Mouse (Mus musculus) embryo, embryonic 11.5 days (tissue): ENCODE measurements around the gene Krtap2-4.
"Not testable (repeated sequence)": the region's sequence is repeated elsewhere in the genome, so short reads cannot be mapped to it uniquely, and the experiment has no call there.

Experiments used
- DNase-seq: peaks from one replicate; pipeline ENCODE4 v3.0.0-alpha.2; 2012; ENCODE audit warnings: low read depth, low spot score

The Krtap2-4 gene

GRCm38 (mm10) chr11:99614796-99615363 lies at the start of gene Krtap2-4:
Gene Krtap2-4 (minus strand): TSS chr11:99614846.
- DNase-seq = no peak

DNA sequence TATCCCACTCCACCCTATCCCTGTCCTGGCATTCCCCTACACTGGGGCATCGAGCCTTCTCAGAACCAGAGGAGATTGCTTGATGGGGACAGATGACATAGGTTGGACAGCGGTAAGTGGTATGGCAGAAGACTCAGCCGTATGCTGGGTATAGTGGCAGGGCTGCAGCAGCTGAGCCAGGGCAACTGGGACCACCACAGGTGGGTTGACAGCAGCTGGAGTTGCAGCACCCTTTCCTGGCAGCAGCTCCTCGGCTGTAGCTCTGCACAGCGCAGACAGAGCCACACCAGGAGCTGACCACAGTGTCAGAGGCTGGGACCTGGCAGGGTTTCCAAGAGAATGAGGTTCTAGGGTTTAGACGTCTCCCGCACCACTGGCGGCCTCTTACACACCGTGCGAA lies 48.2 kb upstream of the Krtap2-4 start:
- no peak for DNase-seq

GRCm38 (mm10) chr11:99659256-99659655 lies 44.6 kb upstream of the Krtap2-4 start:
- DNase-seq = no peak

- DNase-seq = not testable (repeated sequence)
Measured at GRCm38 (mm10) chr11:99658467-99659010, 43.9 kb upstream of the Krtap2-4 start, which contains the start of gene Gm11563. Gene Gm11563 (minus strand): TSS chr11:99658960.

DNA sequence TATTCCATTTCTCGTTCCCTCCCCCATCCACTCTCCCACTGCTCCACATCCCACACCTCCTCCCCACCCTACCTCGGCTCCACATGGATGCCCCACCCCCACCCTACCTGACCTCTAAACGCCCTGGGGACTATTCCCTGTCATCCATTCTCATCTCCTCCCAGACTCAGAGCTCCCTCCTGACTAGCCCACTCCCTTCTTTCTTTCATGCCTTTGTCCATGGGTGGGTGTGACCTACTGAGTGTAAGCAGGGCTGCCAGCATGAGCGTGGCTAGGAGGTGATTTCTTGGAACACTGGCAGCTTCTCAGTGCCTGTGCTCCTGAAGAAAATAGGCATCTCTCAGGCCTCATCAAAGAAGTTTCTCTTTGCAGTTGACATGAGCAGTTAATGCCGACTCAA lies 42.4 kb upstream of the Krtap2-4 start:
- no peak for DNase-seq

GRCm38 (mm10) chr11:99650136-99650535 lies 35.5 kb upstream of the Krtap2-4 start, which contains the start of gene Gm11555:
Gene Gm11555 (minus strand): TSS chr11:99650236.
- no peak for DNase-seq

- DNase-seq = no peak
Measured at GRCm38 (mm10) chr11:99646444-99646843, 31.8 kb upstream of the Krtap2-4 start.

- DNase-seq = no peak
Measured at GRCm38 (mm10) chr11:99644351-99644750, 29.7 kb upstream of the Krtap2-4 start.

DNA sequence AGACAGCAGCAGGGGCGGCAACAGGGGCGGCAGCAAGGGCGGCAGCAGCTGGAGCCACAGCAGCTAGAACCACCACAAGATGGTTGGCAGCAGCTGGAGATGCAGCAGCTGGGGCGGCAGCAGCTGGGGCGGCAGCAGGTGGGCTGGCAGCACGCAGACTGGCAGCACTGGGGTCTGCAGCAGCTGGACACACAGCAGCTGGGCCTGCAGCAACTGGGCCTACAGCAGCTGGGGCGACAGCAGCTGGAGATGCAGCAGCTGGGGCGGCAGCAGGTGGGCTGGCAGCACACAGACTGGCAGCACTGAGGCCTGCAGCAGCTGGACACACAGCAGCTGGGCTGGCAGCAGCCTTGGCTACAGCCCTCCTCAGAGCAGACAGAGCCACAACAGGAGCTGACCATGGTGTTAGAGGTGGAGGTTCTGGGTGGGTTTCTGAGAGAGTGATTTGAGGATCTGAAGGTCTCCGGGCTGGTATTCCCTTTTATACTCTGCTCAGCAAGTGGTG lies 29.0 kb upstream of the Krtap2-4 start, which contains the start of gene Krtap4-7:
Gene Krtap4-7, minus strand, starts transcription at position 455 of the 505 bp plus-strand sequence.
- not testable (repeated sequence) for DNase-seq

DNA sequence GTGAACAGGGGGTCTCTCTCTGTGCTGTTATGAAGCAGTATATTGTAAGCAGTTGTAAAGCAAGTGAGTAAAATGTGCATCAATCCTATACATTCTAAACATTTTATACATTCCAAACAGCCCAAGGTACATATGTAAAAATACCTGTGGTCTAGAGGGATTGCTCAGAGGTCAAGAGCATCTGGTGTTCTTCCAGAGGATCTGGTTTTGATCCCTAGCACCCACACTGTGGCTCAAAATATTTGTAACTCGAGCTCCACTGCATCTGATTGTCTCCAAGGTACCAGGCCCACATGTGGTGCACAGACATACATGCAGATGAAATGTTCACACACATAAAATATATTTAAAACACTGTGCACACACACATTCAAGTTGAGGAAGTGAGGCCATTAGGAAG lies 26.3 kb upstream of the Krtap2-4 start:
- no peak for DNase-seq

DNA sequence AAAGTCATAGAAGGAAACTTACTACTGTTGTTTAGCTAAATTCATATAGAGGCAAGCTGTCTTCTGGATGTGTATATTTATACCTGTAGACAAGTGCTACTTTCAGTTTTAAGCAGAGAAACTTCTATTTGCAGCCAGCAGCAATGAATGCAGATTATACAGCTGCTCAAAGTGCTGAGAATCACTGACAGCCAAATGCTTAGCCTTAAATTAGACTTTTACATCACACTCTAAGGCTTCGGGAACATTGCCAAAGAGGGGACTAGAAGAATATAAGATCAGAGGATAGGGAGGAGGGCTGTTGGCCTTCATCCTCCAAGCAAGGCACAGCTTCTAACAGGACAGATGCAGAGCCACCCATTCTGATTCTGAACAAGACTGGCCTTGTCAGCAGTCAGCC lies 22.4 kb upstream of the Krtap2-4 start:
- DNase-seq = no peak

GRCm38 (mm10) chr11:99634653-99635134 lies 20.0 kb upstream of the Krtap2-4 start, which contains the start of gene Krtap4-2:
Gene Krtap4-2 (minus strand): TSS chr11:99635084.
- no peak for DNase-seq

DNA sequence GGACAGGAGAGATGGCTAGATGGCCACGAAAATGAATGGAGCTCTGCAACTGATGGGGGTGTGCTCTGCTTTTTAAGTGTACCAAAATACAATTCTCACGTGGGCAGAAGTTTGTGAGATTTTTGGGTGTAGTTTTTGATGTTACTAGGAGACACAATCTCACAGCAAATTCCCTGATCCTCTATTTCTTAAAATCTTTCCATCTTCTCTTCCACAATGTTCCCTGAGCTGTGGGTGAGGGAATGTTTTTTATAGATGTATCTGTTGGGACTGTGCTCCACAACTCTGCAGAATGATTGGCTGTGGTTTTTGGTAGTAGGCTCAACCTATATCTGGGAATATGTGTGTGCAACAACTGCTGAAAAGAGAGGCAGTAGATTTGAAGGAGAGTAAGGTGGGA lies 18.6 kb upstream of the Krtap2-4 start:
- no peak for DNase-seq

- DNase-seq = no peak
Measured at GRCm38 (mm10) chr11:99630890-99631289, 16.2 kb upstream of the Krtap2-4 start.

DNA sequence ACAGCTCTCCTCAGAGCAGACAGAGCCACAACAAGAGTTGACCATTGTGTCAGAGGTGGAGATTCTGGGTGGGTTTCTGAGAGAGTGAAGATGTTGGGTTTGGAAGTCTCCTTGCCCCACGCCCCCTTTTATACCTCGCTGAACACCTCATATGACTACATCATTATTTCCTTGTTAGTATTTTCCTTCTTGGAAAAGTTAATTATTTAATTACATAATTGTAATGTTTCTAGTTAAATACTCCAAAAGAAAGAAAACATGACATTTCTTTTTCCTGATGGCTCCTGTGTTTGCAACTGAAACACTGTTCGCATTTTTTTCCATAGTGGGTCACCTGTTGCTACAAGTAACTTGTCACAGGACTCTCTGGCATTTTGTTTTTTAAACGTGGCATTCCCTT lies 13.5 kb upstream of the Krtap2-4 start, which contains the start of gene Krtap4-1:
Gene Krtap4-1, minus strand, starts transcription at position 101 of the 400 bp plus-strand sequence.
- DNase-seq = no peak

- no peak for DNase-seq
Measured at GRCm38 (mm10) chr11:99620335-99620734, 5.7 kb upstream of the Krtap2-4 start, which contains the start of gene Gm11562. Gene Gm11562 (minus strand): TSS chr11:99620435.

GRCm38 (mm10) chr11:99610089-99610488 lies 4.6 kb downstream of the Krtap2-4 start, which contains the start of gene Gm11937:
Gene Gm11937 (minus strand): TSS chr11:99610189.
- not testable (repeated sequence) for DNase-seq

DNA sequence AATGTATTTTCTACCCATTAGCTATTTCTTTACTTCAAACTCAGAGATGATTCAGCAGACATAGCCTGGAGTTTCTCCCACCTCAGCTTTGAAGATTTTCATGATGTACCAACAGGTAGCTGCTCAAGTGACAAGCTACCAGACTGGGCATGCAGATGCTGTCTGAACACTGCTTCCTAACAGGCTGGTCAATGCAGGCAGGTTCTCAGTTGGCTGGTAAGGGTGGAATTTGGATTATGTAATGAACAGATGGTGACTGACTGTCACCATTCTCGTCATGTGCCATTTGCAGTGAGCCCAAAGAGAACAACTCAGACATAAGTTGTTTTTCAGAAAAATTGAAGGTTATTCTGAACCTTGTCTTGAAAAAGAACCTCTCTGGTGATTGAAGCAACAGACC lies 5.5 kb downstream of the Krtap2-4 start:
- no peak for DNase-seq

DNA sequence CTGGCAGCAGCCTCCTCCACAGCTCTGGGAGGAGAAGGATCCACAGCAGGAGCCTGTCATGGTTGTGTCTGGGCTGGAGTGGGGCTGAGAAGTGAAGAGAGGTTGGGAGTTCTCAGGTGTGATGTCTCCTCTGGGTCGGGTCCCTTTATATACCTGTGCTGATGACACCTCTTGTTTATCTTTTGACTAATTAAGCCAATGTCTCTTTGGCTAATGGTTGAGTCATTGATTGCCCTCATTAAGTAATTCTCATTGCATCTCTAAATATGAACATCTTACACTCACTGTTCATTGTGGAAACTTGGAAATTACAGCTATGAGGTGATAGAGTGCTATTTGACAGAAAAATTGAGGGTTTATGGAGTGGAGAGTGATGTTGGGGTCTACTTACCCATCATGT lies 11.4 kb downstream of the Krtap2-4 start, which contains the start of gene Gm11938:
Gene Gm11938, minus strand, starts transcription at position 101 of the 400 bp plus-strand sequence.
- DNase-seq = not testable (repeated sequence)

DNA sequence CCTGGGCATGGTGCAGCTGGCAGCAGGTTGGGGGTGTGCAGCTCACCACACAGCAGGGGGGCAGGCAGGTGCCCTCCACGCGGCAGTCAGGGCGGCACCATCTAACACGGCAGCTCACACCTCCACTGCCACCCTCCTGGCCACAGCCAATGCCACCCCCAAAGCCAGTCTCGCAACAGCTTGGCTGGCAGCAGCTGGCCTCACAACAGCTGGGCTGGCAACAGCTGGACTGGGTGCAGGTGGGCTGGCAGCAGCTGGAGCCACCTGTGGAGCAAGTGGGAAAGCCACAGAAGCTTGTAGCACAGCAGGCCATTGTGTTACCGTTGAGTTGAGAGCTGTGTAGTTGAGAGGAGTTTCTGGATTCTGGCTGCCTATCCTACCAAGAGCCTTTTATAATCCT lies 16.9 kb downstream of the Krtap2-4 start, which contains the start of gene Krtap9-3:
Gene Krtap9-3, minus strand, starts transcription at position 364 of the 400 bp plus-strand sequence.
- not testable (repeated sequence) for DNase-seq

- no peak for DNase-seq
Measured at GRCm38 (mm10) chr11:99590981-99591380, 23.7 kb downstream of the Krtap2-4 start, which contains the start of gene Krtap1-3. Gene Krtap1-3 (minus strand): TSS chr11:99591339.

DNA sequence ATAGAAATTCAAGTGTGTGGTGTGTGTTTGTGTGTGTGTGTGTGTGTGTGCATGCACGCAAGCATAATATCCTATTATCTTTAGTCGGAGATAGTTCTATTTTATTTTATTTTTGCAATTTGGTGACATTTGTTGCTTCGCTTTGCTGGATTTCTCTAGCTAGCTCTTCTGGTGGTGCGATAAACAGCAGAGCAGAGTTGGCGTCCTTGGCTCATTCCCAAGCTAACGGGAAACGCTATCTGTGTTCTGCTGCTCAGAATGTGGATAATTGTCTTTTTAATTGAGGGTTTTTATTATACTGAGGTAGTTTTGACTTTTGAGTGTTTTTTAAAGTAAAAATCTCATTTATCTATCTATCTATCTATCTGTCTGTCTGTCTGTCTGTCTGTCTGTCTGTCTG lies 29.6 kb downstream of the Krtap2-4 start:
- DNase-seq = no peak
